Mouse (Mus musculus) heart, postnatal 4 days (tissue): ENCODE data around the gene Slf2. TPM values are rescaled to one million over a fixed set of nuclear protein-coding genes. Genes with fewer than 3 reads are reported as not detected.

Experiments used
- DNase-seq: peaks from one replicate; pipeline ENCODE4 v3.0.0; 2021
- total RNA-seq, 2 experiments: library from RNA; stranded (reverse); gene quantifications; 2 replicates each; pipeline ENCODE4 v1.2.3; 2021

Gene Slf2
- total RNA-seq, 2 experiments from 2014 or later: 37.2 to 40.9 TPM

DNA sequence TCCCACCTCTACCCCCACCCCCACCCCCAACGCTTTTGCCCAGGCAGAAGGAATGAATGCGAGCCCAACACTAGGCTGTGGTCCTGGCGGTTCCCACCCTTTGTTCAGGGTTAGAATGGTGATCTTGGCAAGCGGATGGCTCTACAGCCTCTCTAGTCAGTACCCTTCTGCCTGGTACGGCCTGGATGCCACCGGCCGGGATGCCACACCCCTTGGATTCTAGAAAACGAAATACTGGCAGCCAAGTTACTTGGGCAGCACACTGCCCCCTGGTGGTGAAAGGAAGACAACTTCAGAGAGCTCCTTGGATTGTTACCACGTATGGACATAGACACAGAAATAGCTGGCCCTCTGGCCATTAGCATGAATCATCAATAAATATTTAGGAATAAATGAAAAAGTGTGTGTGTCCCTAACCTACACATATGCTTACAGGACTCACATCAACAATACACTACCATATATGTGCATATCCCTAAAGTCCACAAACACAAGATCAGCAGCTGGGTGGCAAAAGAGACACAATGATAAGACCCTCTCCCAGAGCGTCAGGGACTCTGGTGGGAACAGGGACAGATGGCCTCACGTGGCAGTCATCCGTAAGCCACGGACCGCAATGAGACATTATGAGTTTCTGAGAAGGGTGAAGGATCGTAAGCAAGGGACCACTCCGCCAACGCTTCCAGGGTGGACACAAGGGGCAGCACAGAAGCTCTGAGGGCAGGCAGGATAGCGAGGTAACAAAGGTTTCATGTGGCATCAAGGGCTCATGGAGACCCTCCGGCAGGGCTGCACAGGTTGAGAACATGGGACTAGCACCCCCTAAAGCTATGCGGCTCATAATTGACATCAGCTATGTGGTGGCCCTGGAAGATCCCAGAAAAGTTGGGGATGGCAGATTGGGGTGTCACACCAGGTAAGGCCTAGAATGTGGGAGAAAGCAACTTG lies 100.1 kb downstream of the Slf2 start:
- DNase-seq: peak; percentile 85

DNA sequence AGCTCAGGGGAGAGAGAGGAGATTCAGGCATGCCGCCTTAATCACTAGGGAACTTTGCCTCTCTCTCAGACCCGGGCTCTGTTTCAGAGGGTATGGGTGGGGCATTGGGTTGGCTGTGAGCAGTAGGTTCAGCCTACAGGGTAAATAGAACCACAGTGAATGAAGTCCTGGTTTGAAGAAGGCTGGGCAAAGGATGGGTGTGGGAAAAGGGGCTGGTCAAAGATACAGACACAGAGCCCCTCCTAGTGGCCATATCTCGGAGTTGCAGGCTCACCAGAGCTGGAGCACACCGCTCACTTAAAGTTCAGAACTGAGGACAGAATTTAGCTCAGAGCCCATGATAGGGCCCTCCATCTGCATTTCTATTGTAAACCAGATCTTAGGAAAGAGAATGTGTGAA lies 100.8 kb downstream of the Slf2 start:
- peak; percentile 88 for DNase-seq

Other genes with a start within 250 kb of the Slf2 start
- gene Pax2, start 175.1 kb upstream of the Slf2 start, total RNA-seq: not detected
- gene Sema4g, start 58.0 kb downstream of the Slf2 start, total RNA-seq: 1 to 10 TPM; 1.2 to 2.0 TPM
- gene Twnk, start 74.5 kb downstream of the Slf2 start, total RNA-seq: 10 to 100 TPM; 12.3 to 14.4 TPM
- 10 to 100 TPM; 45.3 to 45.5 TPM for gene Mrpl43, start 75.3 kb downstream of the Slf2 start, total RNA-seq
- 10 to 100 TPM; 52.6 to 68.0 TPM for gene Lzts2, start 83.3 kb downstream of the Slf2 start, total RNA-seq
- gene Pdzd7, start 114.6 kb downstream of the Slf2 start, total RNA-seq: not detected
- 10 to 100 TPM; 26.3 to 27.2 TPM for gene Sfxn3, start 116.4 kb downstream of the Slf2 start, total RNA-seq
- 1 to 10 TPM; 5.1 to 6.2 TPM for gene Kazald1, start 144.1 kb downstream of the Slf2 start, total RNA-seq
- gene Tlx1, start 219.5 kb downstream of the Slf2 start, total RNA-seq: 1 to 10 TPM in 1 of 2 experiments, under 1 TPM in 1; 0.88 to 1.4 TPM